Mouse (Mus musculus): Measurements from ENCODE around the gene Arl15.

The Arl15 gene

GRCm38 (mm10) chr13:113875724-113876123 lies 81.4 kb downstream of the Arl15 start:
- no peak for DNase-seq

- DNase-seq = peak; percentile 58 to 73
These were observed 83.1 kb downstream of the Arl15 start for GRCm38 (mm10) chr13:113877420-113877819.

GRCm38 (mm10) chr13:113878571-113878970 lies 84.3 kb downstream of the Arl15 start:
- DNase-seq = no peak

GRCm38 (mm10) chr13:113879651-113880327 lies 85.5 kb downstream of the Arl15 start:
- no peak for DNase-seq

- DNase-seq = no peak
These were observed 86.4 kb downstream of the Arl15 start for GRCm38 (mm10) chr13:113880564-113881171.

GRCm38 (mm10) chr13:113882959-113883358 lies 88.7 kb downstream of the Arl15 start:
- no peak for DNase-seq

GRCm38 (mm10) chr13:113887090-113887489 lies 92.8 kb downstream of the Arl15 start:
- no peak for DNase-seq

- DNase-seq = no peak
These were observed 93.8 kb downstream of the Arl15 start for GRCm38 (mm10) chr13:113888126-113888525.

- DNase-seq = no peak
These were observed 94.4 kb downstream of the Arl15 start for GRCm38 (mm10) chr13:113888704-113889103.

GRCm38 (mm10) chr13:113889140-113890055 lies 95.1 kb downstream of the Arl15 start:
- no peak for DNase-seq

- DNase-seq = no peak
These were observed 102.4 kb downstream of the Arl15 start for GRCm38 (mm10) chr13:113896684-113897083.

GRCm38 (mm10) chr13:113897498-113897897 lies 103.2 kb downstream of the Arl15 start:
- DNase-seq = no peak

GRCm38 (mm10) chr13:113897951-113898350 lies 103.6 kb downstream of the Arl15 start:
- DNase-seq = no peak

- DNase-seq = no peak
These were observed 106.8 kb downstream of the Arl15 start for GRCm38 (mm10) chr13:113901001-113901545.

- no peak for DNase-seq
These were observed 109.0 kb downstream of the Arl15 start for GRCm38 (mm10) chr13:113903255-113903654.

- no peak for DNase-seq
These were observed 117.7 kb downstream of the Arl15 start for GRCm38 (mm10) chr13:113911986-113912519.

GRCm38 (mm10) chr13:113914551-113914971 lies 120.3 kb downstream of the Arl15 start:
- DNase-seq = no peak

- DNase-seq = no peak
These were observed 121.4 kb downstream of the Arl15 start for GRCm38 (mm10) chr13:113915700-113916099.

- DNase-seq = peak; percentile 32 to 45
These were observed 122.5 kb downstream of the Arl15 start for GRCm38 (mm10) chr13:113916761-113917160.

GRCm38 (mm10) chr13:113917376-113917775 lies 123.1 kb downstream of the Arl15 start:
- no peak for DNase-seq

- DNase-seq = peak; percentile 41 to 43
These were observed 123.6 kb downstream of the Arl15 start for GRCm38 (mm10) chr13:113917868-113918411.

GRCm38 (mm10) chr13:113918668-113919067 lies 124.4 kb downstream of the Arl15 start:
- DNase-seq = no peak

GRCm38 (mm10) chr13:113935697-113936096 lies 141.4 kb downstream of the Arl15 start:
- no peak for DNase-seq
